ENCODE assay signal across 11 mouse cellular contexts in the genomic region with DNA sequence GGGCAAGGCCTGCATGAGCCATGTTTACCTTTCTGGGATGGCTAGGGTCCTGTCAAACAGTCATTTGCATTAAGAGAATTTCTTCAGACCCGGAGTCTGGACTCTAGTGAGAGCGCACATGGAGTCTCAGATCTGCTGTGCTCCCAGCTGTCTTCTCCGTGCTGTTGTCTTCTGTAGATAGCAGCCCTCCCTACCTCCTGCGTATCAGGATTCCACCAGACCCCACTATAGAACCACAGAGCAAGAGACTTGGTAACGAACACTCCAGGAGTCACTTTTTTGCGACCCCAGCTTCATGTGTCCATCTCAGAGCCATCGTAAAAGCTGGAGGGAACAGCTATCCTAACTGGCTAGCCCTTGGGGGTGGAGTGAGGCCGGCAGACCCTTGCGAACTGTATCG. TPM values are rescaled to one million over a fixed set of nuclear protein-coding genes. Genes with fewer than 3 reads are reported as not detected.
DNase-seq lines count a peak whose midpoint lies in the region; ATAC-seq lines count a peak whose summit lies in the region.
"Had no signal": no experiment of that assay in that cellular context is flagged by ENCODE, and none has a peak within 500 bp of the region (broad histone marks: within the 10 kb centered on the region; RNA-seq: fewer than 3 reads in every experiment).

No protein-coding gene starts in this region.

- no peaks in the 10 kb centered on the region for H3K9me3 ChIP-seq in embryonic facial prominence, embryonic 10.5 days
- no peaks in the 10 kb centered on the region for H3K9me3 ChIP-seq in forebrain, embryonic 12.5 days
- no peaks in the 10 kb centered on the region for H3K9me3 ChIP-seq in limb, embryonic 11.5 days (ENCODE audit: control insufficient read depth, low read length)
- H3K9me3 ChIP-seq in midbrain, embryonic 14.5 days (ENCODE audit: control insufficient read depth, low read length) = no peaks in the 10 kb centered on the region

- no peak overlapping the region for H3K9ac ChIP-seq in forebrain, embryonic 12.5 days
- H3K9ac ChIP-seq in limb, embryonic 11.5 days (ENCODE audit: low read length) = no peak overlapping the region
- no peak overlapping the region for H3K9ac ChIP-seq in midbrain, embryonic 14.5 days (replicated peaks; ENCODE audit: low read length)

- peaks cover 48% of the 10 kb centered on the region for H3K4me1 ChIP-seq in embryonic facial prominence, embryonic 10.5 days
- peaks cover 58% of the 10 kb centered on the region for H3K4me1 ChIP-seq in forebrain, embryonic 12.5 days
- H3K4me1 ChIP-seq in limb, embryonic 11.5 days (ENCODE audit: control insufficient read depth, insufficient read depth, low read length) = peaks cover 25% of the 10 kb centered on the region
- peaks cover 61% of the 10 kb centered on the region for H3K4me1 ChIP-seq in midbrain, embryonic 14.5 days (ENCODE audit: control insufficient read depth, insufficient read depth, low read length)

- no peak for DNase-seq in embryonic facial prominence, embryonic 10.5 days (ENCODE audit: low spot score)
- no peak for DNase-seq in limb, embryonic 11.5 days (ENCODE audit: low spot score)
- peak; percentile 26 for DNase-seq in midbrain, embryonic 14.5 days
- no peak for DNase-seq in c-Kit-positive CD71-positive TER-119-positive erythroid progenitor cells, embryonic 14.5 days (ENCODE audit: low spot score)
- DNase-seq in gastrocnemius, adult 8-10 months (ENCODE audit: low spot score in 2 of 2) = no peak
- no peak for DNase-seq in kidney, adult 8-10 months
- DNase-seq: cerebellum, adult 11 months; heart, adult 2 months; lung, postnatal 14 days; thymus, postnatal 36 days had no signal

- 65% methylated on average over 10 of the region's 10 CpGs for WGBS in embryonic facial prominence, embryonic 10.5 days
- 35% methylated on average over 10 of the region's 10 CpGs for WGBS in forebrain, embryonic 12.5 days
- 55% methylated on average over 10 of the region's 10 CpGs for WGBS in limb, embryonic 11.5 days
- WGBS in midbrain, embryonic 14.5 days = 8% methylated on average over 10 of the region's 10 CpGs

- no peaks in the 10 kb centered on the region for H3K27me3 ChIP-seq in embryonic facial prominence, embryonic 10.5 days (replicated peaks; ENCODE audit: low read depth, poor library complexity, severe bottlenecking)
- H3K27me3 ChIP-seq in forebrain, embryonic 12.5 days = no peaks in the 10 kb centered on the region
- no peaks in the 10 kb centered on the region for H3K27me3 ChIP-seq in limb, embryonic 11.5 days (ENCODE audit: control insufficient read depth, insufficient read depth, low read length)
- H3K27me3 ChIP-seq in midbrain, embryonic 14.5 days (ENCODE audit: control insufficient read depth, insufficient read depth, low read length) = no peaks in the 10 kb centered on the region

- peak; percentile 2; the same call in 1 of the 2 replicates for ATAC-seq in forebrain, embryonic 12.5 days (ENCODE audit: low FRiP score)
- no peak for ATAC-seq in limb, embryonic 11.5 days (ENCODE audit: insufficient number of reproducible peaks, low FRiP score, low TSS enrichment, low read depth)
- ATAC-seq in midbrain, embryonic 14.5 days (ENCODE audit: low FRiP score, low TSS enrichment) = no peak

- peak overlapping the region; percentile 75 for H3K27ac ChIP-seq in embryonic facial prominence, embryonic 10.5 days (replicated peaks)
- H3K27ac ChIP-seq in forebrain, embryonic 12.5 days = peak overlapping the region; percentile 91
- H3K27ac ChIP-seq in limb, embryonic 11.5 days (replicated peaks; ENCODE audit: low read depth, low read length) = peak overlapping the region; percentile 32; the same call in 1 of the 2 replicates
- peak overlapping the region; percentile 89 for H3K27ac ChIP-seq in midbrain, embryonic 14.5 days (replicated peaks; ENCODE audit: low read depth, low read length)
- H3K27ac ChIP-seq: heart, adult 2 months had no signal

- peak overlapping the region; percentile 37 for H3K4me2 ChIP-seq in forebrain, embryonic 12.5 days
- H3K4me2 ChIP-seq in limb, embryonic 11.5 days (ENCODE audit: low read depth, severe bottlenecking) = no peak overlapping the region
- peak overlapping the region; percentile 44 for H3K4me2 ChIP-seq in midbrain, embryonic 14.5 days (ENCODE audit: low read length)

- H3K36me3 ChIP-seq in embryonic facial prominence, embryonic 10.5 days (replicated peaks) = no peaks in the 10 kb centered on the region
- no peaks in the 10 kb centered on the region for H3K36me3 ChIP-seq in forebrain, embryonic 12.5 days (replicated peaks)
- no peaks in the 10 kb centered on the region for H3K36me3 ChIP-seq in limb, embryonic 11.5 days (ENCODE audit: control insufficient read depth, insufficient read depth, low read length)
- H3K36me3 ChIP-seq in midbrain, embryonic 14.5 days (ENCODE audit: control insufficient read depth, insufficient read depth, low read length) = no peaks in the 10 kb centered on the region

- no peak overlapping the region for H3K4me3 ChIP-seq in embryonic facial prominence, embryonic 10.5 days
- H3K4me3 ChIP-seq in forebrain, embryonic 12.5 days (replicated peaks) = no peak overlapping the region
- H3K4me3 ChIP-seq in limb, embryonic 11.5 days (ENCODE audit: low read depth, low read length) = no peak overlapping the region
- H3K4me3 ChIP-seq in midbrain, embryonic 14.5 days (replicated peaks; ENCODE audit: low read depth, low read length) = no peak overlapping the region
- H3K4me3 ChIP-seq: heart, adult 2 months had no signal

RNA-seq across cellular contexts. Expression of a gene that starts 25.1 kb away (rescaled TPM):
- polyA plus RNA-seq in embryonic facial prominence, embryonic 10.5 days (2016; fragmentation: Nextera tagmentation; extraction: Ambion mirVana) = 8.0 and 10.5 TPM in 2 replicates
- 36.6 and 39.9 TPM in 2 replicates for polyA plus RNA-seq in forebrain, embryonic 12.5 days (2016; fragmentation: Nextera tagmentation; extraction: Ambion mirVana)
- 4.8 and 5.3 TPM in 2 replicates for polyA plus RNA-seq in limb, embryonic 11.5 days (2014; fragmentation: Nextera tagmentation; extraction: Ambion mirVana)
- 58.6 and 68.8 TPM in 2 replicates for polyA plus RNA-seq in midbrain, embryonic 14.5 days (2014; fragmentation: Nextera tagmentation; extraction: Ambion mirVana)
- total RNA-seq in gastrocnemius, adult 8-10 months (2022) = under 1 TPM; 0.27 to 0.67 (median 0.48) TPM

Comparison
In these comparisons a context has a peak if more than half of its experiments do, and no peak if none do; other contexts are left out.
1. H3K27ac ChIP-seq: peak in every context shown above with its lines; median percentile 91 in forebrain, embryonic 12.5 days; 89 in midbrain, embryonic 14.5 days; 75 in embryonic facial prominence, embryonic 10.5 days; 32 in limb, embryonic 11.5 days.